Mouse (Mus musculus): ENCODE results near the gene Abhd16b.

Abhd16b gene

GRCm38 (mm10) chr2:181537444-181538047, 44.5 kb downstream of the Abhd16b start:
- no peak for DNase-seq (ENCODE audit: low read depth)

GRCm38 (mm10) chr2:181541761-181542380, 48.9 kb downstream of the Abhd16b start:
- no peak for DNase-seq (ENCODE audit: low read depth)
